Comparison of ENCODE assay signal across 9 mouse cellular contexts in the genomic region with DNA sequence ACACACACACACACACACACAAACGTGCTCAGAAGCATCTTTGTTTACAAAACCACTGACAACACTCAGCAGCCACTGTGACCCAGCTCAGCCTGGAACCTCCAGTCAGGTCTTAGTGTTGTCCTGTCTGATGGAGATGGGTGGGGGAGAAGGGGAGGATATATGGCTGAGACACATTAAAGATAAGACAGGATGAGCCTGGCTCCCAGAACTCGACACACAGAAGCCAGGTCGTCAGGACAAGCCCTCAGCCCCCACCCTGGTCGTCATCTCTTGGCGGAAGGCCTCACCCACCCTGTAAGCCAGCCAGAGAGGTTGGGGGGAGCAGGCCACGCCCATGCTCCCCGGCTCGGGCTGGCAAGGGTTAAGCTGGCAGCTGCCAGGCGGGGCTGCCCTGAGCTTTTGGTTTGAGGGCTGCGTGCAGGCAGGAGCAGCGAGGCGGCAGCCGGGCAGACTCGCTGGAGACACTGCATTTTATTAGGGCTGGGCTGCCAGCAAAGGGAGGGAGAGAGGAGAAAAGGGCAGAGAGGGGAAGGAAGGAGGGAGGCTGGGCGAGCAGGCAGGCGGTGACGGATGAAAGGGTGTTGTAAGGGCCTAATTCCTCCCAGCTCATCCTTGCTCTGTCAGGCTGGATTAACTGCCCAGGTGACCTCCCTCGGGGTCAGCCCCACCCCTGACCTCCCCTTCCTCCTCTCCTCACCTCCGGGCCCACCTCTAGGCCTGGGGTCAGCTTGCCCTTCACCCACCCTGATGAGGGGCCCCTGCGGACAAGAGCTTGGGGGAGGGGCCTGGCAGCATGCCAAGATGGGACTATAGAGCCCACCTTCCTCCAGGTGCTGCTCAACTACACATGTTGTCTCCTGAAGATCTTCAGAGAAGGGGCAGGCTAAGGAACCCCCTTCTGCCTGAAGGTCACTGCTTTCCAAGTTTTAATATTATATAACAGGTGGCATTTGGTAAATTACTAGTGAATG. TPM values are rescaled to one million over a fixed set of nuclear protein-coding genes. Genes with fewer than 3 reads are reported as not detected.
DNase-seq lines count a peak whose midpoint lies in the region; ATAC-seq and TF ChIP-seq lines count a peak whose summit lies in the region.
"Had no signal": no experiment of that assay in that cellular context is flagged by ENCODE, and none has a peak within 500 bp of the region (broad histone marks: within the 10 kb centered on the region; RNA-seq: fewer than 3 reads in every experiment).

No protein-coding gene starts in this region.

- peaks cover 4 to 8% of the 10 kb centered on the region in 2 experiments; a peak in 3 of 4 replicates for H3K4me1 ChIP-seq in heart, embryonic 14.5 days (ENCODE audit: control insufficient read depth in 2 of 2, insufficient read depth in 2 of 2, low read length in 2 of 2)
- peaks cover 5% of the 10 kb centered on the region for H3K4me1 ChIP-seq in ES-Bruce4 (ENCODE audit: control insufficient read depth, insufficient read depth, low read length)
- peaks cover 21% of the 10 kb centered on the region for H3K4me1 ChIP-seq in forebrain, embryonic 13.5 days
- peaks cover 9% of the 10 kb centered on the region; the same call in 1 of the 2 replicates for H3K4me1 ChIP-seq in liver, embryonic 12.5 days
- H3K4me1 ChIP-seq in stomach, postnatal 0 days (replicated peaks; ENCODE audit: control insufficient read depth, insufficient read depth) = 0 out of 2 replicates have a peak, but pooled peaks cover 5% of the 10 kb centered on the region

- no peaks in the 10 kb centered on the region for H3K9me3 ChIP-seq in heart, embryonic 14.5 days (ENCODE audit: control insufficient read depth, low read length)
- H3K9me3 ChIP-seq in ES-Bruce4 (replicated peaks; ENCODE audit: control insufficient read depth, insufficient read depth, low read length, poor library complexity, severe bottlenecking) = no peaks in the 10 kb centered on the region
- no peaks in the 10 kb centered on the region for H3K9me3 ChIP-seq in forebrain, embryonic 13.5 days (replicated peaks)
- H3K9me3 ChIP-seq in liver, embryonic 12.5 days (replicated peaks) = no peaks in the 10 kb centered on the region
- no peaks in the 10 kb centered on the region for H3K9me3 ChIP-seq in stomach, postnatal 0 days (ENCODE audit: control insufficient read depth, low read length)

- peak overlapping the region in 1 of 2 experiments; percentile 16; a peak in 1 of 4 replicates for H3K4me3 ChIP-seq in heart, embryonic 14.5 days (ENCODE audit: control insufficient read depth in 1 of 2, insufficient read depth in 1 of 2, low read depth in 1 of 2, low read length in 2 of 2)
- H3K4me3 ChIP-seq in ES-Bruce4 (ENCODE audit: low read depth, low read length) = no peak overlapping the region
- H3K4me3 ChIP-seq in forebrain, embryonic 13.5 days = no peak overlapping the region
- H3K4me3 ChIP-seq in liver, embryonic 12.5 days = no peak overlapping the region
- no peak overlapping the region for H3K4me3 ChIP-seq in stomach, postnatal 0 days (ENCODE audit: low read depth, low read length)

- no peak overlapping the region for H3K27ac ChIP-seq in heart, embryonic 14.5 days (replicated peaks in 1 of 2; ENCODE audit: control insufficient read depth in 1 of 2, insufficient read depth in 1 of 2, low read depth in 2 of 2, low read length in 2 of 2)
- H3K27ac ChIP-seq in ES-Bruce4 (ENCODE audit: insufficient read depth, low read length) = no peak overlapping the region
- no peak overlapping the region for H3K27ac ChIP-seq in forebrain, embryonic 13.5 days
- no peak overlapping the region for H3K27ac ChIP-seq in liver, embryonic 12.5 days
- H3K27ac ChIP-seq in stomach, postnatal 0 days (replicated peaks) = 0 out of 2 replicates have a peak overlapping the region, but pooled peaks have one; percentile 18
- H3K27ac ChIP-seq: liver, embryonic 14.5 days had no signal

- H3K4me2 ChIP-seq in heart, embryonic 14.5 days (ENCODE audit: low read length) = peak overlapping the region; percentile 48
- peak overlapping the region; percentile 49 for H3K4me2 ChIP-seq in forebrain, embryonic 13.5 days
- H3K4me2 ChIP-seq in liver, embryonic 12.5 days = peak overlapping the region; percentile 34; the same call in 1 of the 2 replicates
- peak overlapping the region; percentile 39 for H3K4me2 ChIP-seq in stomach, postnatal 0 days (replicated peaks; ENCODE audit: low read depth)

- H3K27me3 ChIP-seq in heart, embryonic 14.5 days (ENCODE audit: control insufficient read depth, insufficient read depth, low read length) = peaks cover 75% of the 10 kb centered on the region
- peaks cover 3% of the 10 kb centered on the region; the same call in 1 of the 2 replicates for H3K27me3 ChIP-seq in ES-Bruce4 (ENCODE audit: control insufficient read depth, insufficient read depth, low read length, poor library complexity, severe bottlenecking)
- peaks cover 76% of the 10 kb centered on the region for H3K27me3 ChIP-seq in forebrain, embryonic 13.5 days
- H3K27me3 ChIP-seq in liver, embryonic 12.5 days (replicated peaks) = peaks cover 94% of the 10 kb centered on the region
- H3K27me3 ChIP-seq in stomach, postnatal 0 days (ENCODE audit: control insufficient read depth, insufficient read depth, low read length) = peaks cover 3% of the 10 kb centered on the region; the same call in 1 of the 2 replicates

- TF ChIP-seq POLR2A in ES-Bruce4 (IDR thresholded peaks at IDR 0.05; ENCODE audit: insufficient read depth, low read length) = no peak

- no peak for DNase-seq in heart, postnatal 10 days
- peak; percentile 55 for DNase-seq in stomach, postnatal 0 days (ENCODE audit: low spot score)
- no peak for DNase-seq in c-Kit-positive CD71-positive TER-119-positive erythroid progenitor cells, embryonic 14.5 days (ENCODE audit: low spot score)
- no peak for DNase-seq in layer of hippocampus, adult 9-11 months

- H3K36me3 ChIP-seq in heart, embryonic 14.5 days (ENCODE audit: control insufficient read depth, insufficient read depth, low read length) = no peaks in the 10 kb centered on the region
- H3K36me3 ChIP-seq in ES-Bruce4 (ENCODE audit: control insufficient read depth, insufficient read depth, low read length, poor library complexity, severe bottlenecking) = no peaks in the 10 kb centered on the region
- H3K36me3 ChIP-seq in forebrain, embryonic 13.5 days (ENCODE audit: poor library complexity, severe bottlenecking) = no peaks in the 10 kb centered on the region
- H3K36me3 ChIP-seq in liver, embryonic 12.5 days = no peaks in the 10 kb centered on the region
- H3K36me3 ChIP-seq in stomach, postnatal 0 days (ENCODE audit: control insufficient read depth, insufficient read depth, low read length) = no peaks in the 10 kb centered on the region

- TF ChIP-seq CTCF in ES-Bruce4 (IDR thresholded peaks at IDR 0.05; ENCODE audit: low read depth, low read length) = no peak
- TF ChIP-seq CTCF in stomach, postnatal 0 days (IDR thresholded peaks at IDR 0.05; ENCODE audit: low read depth) = no peak

- intact Hi-C loops in heart, postnatal 10 days (cut with DNase I) = no loop called here

- peak overlapping the region; percentile 13; the same call in 1 of the 2 replicates for H3K9ac ChIP-seq in heart, embryonic 14.5 days (ENCODE audit: low read length)
- no peak overlapping the region for H3K9ac ChIP-seq in ES-Bruce4 (ENCODE audit: low read depth, poor library complexity, severe bottlenecking)
- no peak overlapping the region for H3K9ac ChIP-seq in forebrain, embryonic 13.5 days
- H3K9ac ChIP-seq in liver, embryonic 12.5 days = no peak overlapping the region
- H3K9ac ChIP-seq in stomach, postnatal 0 days (ENCODE audit: low read length) = no peak overlapping the region
- H3K9ac ChIP-seq: liver, embryonic 14.5 days had no signal

- WGBS in heart, embryonic 14.5 days = 3% methylated on average over 19 of the region's 20 CpGs
- 1% methylated on average over 19 of the region's 20 CpGs for WGBS in forebrain, embryonic 13.5 days
- 6% methylated on average over 20 of the region's 20 CpGs for WGBS in liver, embryonic 12.5 days (ENCODE audit: insufficient replicate concordance)
- WGBS in stomach, postnatal 0 days = 1% methylated on average over 19 of the region's 20 CpGs

- peak; percentile 74; the same call in 1 of the 2 replicates for TF ChIP-seq EP300 in ES-Bruce4 (IDR thresholded peaks at IDR 0.05; ENCODE audit: insufficient read depth, low read depth, low read length)
- TF ChIP-seq EP300 in stomach, postnatal 0 days (optimal IDR thresholded peaks at IDR 0.05) = no peak

- ATAC-seq in heart, embryonic 14.5 days (ENCODE audit: insufficient number of reproducible peaks, insufficient read depth, low FRiP score, low read depth) = peak; percentile 38; the same call in 1 of the 2 replicates
- ATAC-seq in forebrain, embryonic 13.5 days = peak; percentile 83
- ATAC-seq in liver, embryonic 12.5 days = no peak
- ATAC-seq in stomach, postnatal 0 days (ENCODE audit: low FRiP score, low TSS enrichment) = peak; percentile 47; the same call in 1 of the 2 replicates

RNA-seq across cellular contexts. Expression of a gene that starts 6.6 kb away (rescaled TPM):
- polyA plus RNA-seq in heart, embryonic 14.5 days (2014; fragmentation: Nextera tagmentation; extraction: Ambion mirVana) = not detected in 2 replicates
- total RNA-seq in heart, postnatal 10 days (2021) = not detected
- polyA plus RNA-seq in ES-Bruce4 (2011; ENCODE audit: insufficient read depth, insufficient read length, low read depth, missing spikeins) = 9.9 and 11.3 TPM in 2 replicates
- polyA plus RNA-seq in forebrain, embryonic 13.5 days (2015; fragmentation: Nextera tagmentation; extraction: Ambion mirVana) = 0.19 TPM in 1 of 2 replicates, not detected in the other
- polyA plus RNA-seq in liver, embryonic 12.5 days (2016; fragmentation: Nextera tagmentation; extraction: Ambion mirVana) = 0.05 and 0.08 TPM in 2 replicates
- polyA plus RNA-seq in stomach, postnatal 0 days (2015; fragmentation: Nextera tagmentation; extraction: Ambion mirVana) = 8.0 and 8.5 TPM in 2 replicates

RNA-seq across cellular contexts. Expression of a gene that starts 19.5 kb away (rescaled TPM):
- not detected in 2 replicates for polyA plus RNA-seq in heart, embryonic 14.5 days (2014; fragmentation: Nextera tagmentation; extraction: Ambion mirVana)
- under 1 TPM in 1 of 2 experiments, not detected in 1; 0.12 TPM for total RNA-seq in heart, postnatal 10 days (2021)
- polyA plus RNA-seq in ES-Bruce4 (2011; ENCODE audit: insufficient read depth, insufficient read length, low read depth, missing spikeins) = 0.96 and 2.0 TPM in 2 replicates
- not detected in 2 replicates for polyA plus RNA-seq in forebrain, embryonic 13.5 days (2015; fragmentation: Nextera tagmentation; extraction: Ambion mirVana)
- polyA plus RNA-seq in liver, embryonic 12.5 days (2016; fragmentation: Nextera tagmentation; extraction: Ambion mirVana) = 0.06 TPM in 1 of 2 replicates, not detected in the other
- 1.6 and 1.7 TPM in 2 replicates for polyA plus RNA-seq in stomach, postnatal 0 days (2015; fragmentation: Nextera tagmentation; extraction: Ambion mirVana)

RNA-seq across cellular contexts. Expression of a gene that starts 50.0 kb away (rescaled TPM):
- 9.4 TPM in 2 replicates for polyA plus RNA-seq in heart, embryonic 14.5 days (2014; fragmentation: Nextera tagmentation; extraction: Ambion mirVana)
- 10 to 100 TPM; 14.3 to 14.6 TPM for total RNA-seq in heart, postnatal 10 days (2021)
- polyA plus RNA-seq in ES-Bruce4 (2011; ENCODE audit: insufficient read depth, insufficient read length, low read depth, missing spikeins) = 86.4 and 92.1 TPM in 2 replicates
- 2.4 and 3.9 TPM in 2 replicates for polyA plus RNA-seq in forebrain, embryonic 13.5 days (2015; fragmentation: Nextera tagmentation; extraction: Ambion mirVana)
- 2.8 and 3.6 TPM in 2 replicates for polyA plus RNA-seq in liver, embryonic 12.5 days (2016; fragmentation: Nextera tagmentation; extraction: Ambion mirVana)
- 15.6 and 17.0 TPM in 2 replicates for polyA plus RNA-seq in stomach, postnatal 0 days (2015; fragmentation: Nextera tagmentation; extraction: Ambion mirVana)
